Mouse (Mus musculus): ENCODE data around the gene Xpo5.
A peak's percentile ranks its signal among the peaks of the same experiment; 100 is the strongest.

The Xpo5 gene

GRCm38 (mm10) chr17:46202421-46203071 is at the start of gene Xpo5, which contains the start of gene Polh:
Gene Xpo5, plus strand, starts transcription at chr17:46202782.
Gene Polh, minus strand, starts transcription at chr17:46202645.
- DNase-seq (ENCODE audit: low read depth), result peak; percentile 84

DNA sequence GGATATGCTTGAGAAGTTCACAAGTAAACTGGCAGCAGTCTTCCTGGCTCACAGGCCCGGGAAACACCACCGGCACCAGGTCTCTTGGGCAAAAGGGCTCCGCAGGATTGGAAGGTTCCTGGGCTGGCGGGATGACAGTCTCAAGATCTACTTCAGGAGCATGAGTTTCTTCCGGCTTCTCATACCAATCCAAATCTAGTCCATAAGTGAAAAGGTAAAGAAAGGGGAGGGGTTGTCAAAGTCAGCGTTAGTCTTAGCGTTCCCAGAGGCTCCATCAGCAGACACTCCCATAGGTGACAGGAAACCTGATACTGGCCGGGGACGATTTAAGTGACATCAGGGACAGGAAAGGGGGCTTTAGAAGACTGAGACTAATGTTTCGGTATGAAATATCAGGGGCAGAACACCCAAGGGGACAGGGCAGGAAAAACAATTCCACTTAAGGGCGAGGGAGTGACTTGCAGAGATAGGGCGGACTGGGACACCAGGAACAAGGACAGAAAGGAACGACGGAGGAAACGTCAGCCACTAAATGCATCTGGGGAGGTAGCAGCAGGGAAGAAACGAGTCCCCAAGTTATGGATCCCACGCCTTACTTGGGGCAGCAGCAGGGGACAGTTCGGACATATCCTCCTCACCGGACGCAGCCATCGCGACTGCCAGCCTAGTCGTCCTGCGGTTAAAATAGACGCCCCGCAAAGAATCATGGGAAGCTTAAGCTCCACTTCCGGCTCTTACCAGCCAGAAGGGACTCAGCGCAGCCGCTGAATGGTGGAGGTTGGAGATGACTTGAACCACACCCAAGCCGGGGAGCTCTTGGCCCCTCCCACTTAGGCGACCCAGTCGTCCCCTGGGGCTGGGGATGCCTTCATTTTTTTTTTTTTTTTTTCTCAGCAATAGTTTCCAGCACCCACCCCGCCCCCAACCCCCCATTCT is 49.5 kb upstream of the Xpo5 start, which contains the start of gene Mad2l1bp:
Gene Mad2l1bp (minus strand): TSS at position 707 of the 936 bp plus-strand sequence.
- DNase-seq (ENCODE audit: low read depth), result peak; percentile 90

DNA sequence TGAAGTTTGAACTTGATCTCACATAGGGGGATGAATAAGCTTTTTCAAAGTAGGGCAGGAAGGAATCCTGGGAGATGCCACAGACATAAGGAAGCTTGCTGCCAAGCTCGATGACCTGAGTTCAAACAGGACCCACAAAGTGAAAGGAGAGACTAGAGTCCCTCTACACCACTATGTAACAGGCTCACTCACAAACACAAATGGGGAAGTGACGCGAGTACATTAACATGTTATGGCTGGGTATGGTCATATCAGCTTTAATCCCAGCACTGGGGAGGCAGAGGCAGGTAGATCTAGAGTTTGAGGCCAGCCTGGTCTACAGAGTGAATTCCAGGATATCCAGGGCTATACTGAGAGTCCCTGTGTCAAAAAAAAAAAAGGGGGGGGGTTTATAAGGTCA is 48.2 kb upstream of the Xpo5 start:
- no peak for DNase-seq (ENCODE audit: low read depth)

DNA sequence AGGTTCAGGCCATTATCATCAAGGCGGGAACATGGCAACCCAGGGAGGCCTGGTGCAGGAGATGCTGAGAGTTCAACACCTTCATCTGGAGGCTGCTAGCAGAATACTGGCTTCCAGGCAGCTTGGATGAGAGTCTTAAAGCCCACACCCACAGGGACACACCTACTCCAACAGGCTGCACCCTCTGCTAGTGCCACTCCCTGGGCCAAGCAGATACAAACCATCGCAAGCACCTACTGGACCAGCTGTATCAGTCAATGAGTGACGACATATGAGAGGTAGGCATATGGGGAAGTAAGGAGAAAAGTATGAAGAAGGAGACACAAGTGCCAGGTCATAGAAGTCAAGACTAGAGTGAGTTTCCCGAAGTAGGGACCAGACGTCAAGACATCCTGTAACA is 45.9 kb upstream of the Xpo5 start:
- no peak for DNase-seq (ENCODE audit: low read depth)

DNA sequence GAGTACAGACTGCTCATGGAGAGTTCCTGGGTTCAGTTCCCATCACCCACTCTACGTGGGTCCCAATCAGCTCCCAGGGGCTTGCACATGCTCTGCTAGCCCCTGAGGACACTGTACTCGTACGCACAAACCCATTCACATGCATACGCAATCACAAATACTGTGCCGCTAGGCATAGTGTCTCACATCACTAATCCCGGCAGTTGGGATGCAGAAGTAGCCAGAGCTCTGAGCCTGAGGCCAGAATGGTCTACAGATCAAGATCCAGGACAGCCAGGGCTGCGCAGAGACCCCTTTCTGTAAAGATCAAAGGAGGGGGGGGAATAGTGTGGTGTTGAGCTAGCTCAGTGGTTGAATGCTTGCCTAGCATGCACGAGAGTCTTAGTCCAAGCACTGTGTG is 45.5 kb upstream of the Xpo5 start:
- no peak for DNase-seq (ENCODE audit: low read depth)

- DNase-seq (ENCODE audit: low read depth), result no peak
Measured at GRCm38 (mm10) chr17:46159236-46159635, 43.3 kb upstream of the Xpo5 start.

DNA sequence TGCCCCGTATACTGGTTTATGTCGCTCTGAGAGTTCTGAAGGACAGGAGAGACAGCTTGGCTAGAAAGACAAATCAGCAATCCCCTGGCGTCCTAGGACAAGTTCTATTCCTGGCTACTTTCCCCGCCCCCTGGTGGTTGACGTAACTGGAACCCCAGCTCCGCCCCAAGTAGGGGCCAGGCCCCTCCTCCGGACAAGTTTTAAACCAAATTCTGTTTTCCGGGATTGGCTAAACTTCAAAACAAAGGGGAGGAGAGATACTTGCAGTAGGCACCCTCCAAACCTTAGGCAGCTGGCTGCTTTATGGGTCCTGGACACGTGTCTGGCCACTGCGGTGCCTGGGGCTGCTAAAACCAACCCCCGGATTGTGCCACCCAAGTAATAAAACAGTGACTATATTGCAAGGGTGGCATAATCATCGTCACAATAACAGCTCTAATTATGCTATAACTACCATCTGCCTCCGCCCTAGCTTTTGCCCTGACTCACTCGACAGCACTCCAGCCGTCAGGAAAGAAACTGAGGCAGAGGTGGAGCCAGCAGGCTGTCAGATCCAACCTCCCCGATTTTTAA is 42.4 kb upstream of the Xpo5 start:
- peak; percentile 94 for DNase-seq (ENCODE audit: low read depth)

GRCm38 (mm10) chr17:46160686-46161085 is 41.9 kb upstream of the Xpo5 start, which contains the start of gene Gtpbp2:
Gene Gtpbp2, plus strand, starts transcription at chr17:46161032.
- DNase-seq (ENCODE audit: low read depth), result peak; percentile 96

GRCm38 (mm10) chr17:46161179-46161578 is 41.4 kb upstream of the Xpo5 start:
- no peak for DNase-seq (ENCODE audit: low read depth)

- no peak for DNase-seq (ENCODE audit: low read depth)
Measured at GRCm38 (mm10) chr17:46161710-46162109, 40.9 kb upstream of the Xpo5 start.

DNA sequence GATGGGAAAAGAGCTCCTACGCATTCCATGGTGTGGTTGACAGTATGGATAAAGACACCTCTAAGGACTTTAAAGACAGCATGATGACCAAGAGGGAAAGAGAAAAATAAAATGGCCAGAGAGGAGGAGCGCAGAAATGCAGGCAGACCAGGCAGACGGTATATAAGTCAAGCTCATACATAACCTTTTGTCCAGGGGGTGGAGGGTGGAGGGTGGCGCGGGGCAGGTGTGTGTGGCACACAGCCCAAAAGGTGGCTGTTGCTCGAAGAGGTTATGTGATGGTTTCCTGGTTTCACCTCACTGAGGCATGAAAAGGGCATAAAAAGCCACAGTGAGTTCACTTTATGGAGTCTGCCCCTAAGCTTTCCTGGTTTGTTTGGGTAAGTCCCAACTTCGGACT is 40.0 kb upstream of the Xpo5 start:
- DNase-seq (ENCODE audit: low read depth), result no peak

DNA sequence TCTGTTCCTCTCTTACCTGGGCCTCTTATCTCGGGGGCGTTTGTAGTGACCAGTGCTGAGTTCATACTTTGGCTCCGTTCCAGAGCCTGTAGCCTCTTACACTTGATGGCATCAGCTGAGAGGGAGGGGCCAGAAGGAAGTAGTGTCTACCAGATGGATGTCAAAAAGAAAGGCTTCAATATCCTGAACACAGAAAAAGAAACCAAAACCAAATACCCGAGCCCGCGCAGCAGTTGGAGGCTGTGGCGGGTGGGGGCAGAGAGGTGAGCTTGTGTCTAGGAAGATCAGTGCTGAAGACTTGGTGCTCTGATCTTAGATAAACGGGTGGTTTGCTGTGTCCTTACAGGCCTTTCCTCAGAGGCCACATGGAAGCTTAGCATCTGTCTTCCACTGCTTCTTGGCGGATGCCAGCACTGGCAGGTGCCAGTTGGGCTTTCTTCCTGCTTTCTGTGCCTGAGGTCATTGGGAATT is 39.6 kb upstream of the Xpo5 start:
- DNase-seq (ENCODE audit: low read depth), result no peak

- DNase-seq (ENCODE audit: low read depth), result no peak
Measured at GRCm38 (mm10) chr17:46164301-46164700, 38.3 kb upstream of the Xpo5 start.

GRCm38 (mm10) chr17:46164791-46165190 is 37.8 kb upstream of the Xpo5 start:
- DNase-seq (ENCODE audit: low read depth), result no peak

DNA sequence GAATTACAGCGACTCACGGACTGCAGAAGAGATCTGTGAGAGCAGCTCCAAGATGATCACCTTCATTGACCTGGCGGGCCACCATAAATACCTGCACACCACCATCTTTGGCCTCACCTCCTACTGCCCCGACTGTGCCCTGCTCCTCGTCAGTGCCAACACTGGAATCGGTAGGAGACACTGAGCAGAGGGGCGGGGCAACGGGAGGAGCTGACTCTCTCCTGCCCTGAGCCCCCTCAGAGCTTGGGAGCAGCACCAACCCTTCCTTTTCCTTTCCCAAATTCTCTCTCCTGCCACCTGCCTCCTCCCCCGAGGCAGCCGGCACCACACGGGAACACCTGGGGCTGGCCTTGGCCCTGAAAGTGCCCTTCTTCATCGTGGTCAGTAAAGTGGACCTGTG is 37.1 kb upstream of the Xpo5 start:
- no peak for DNase-seq (ENCODE audit: low read depth)

- no peak for DNase-seq (ENCODE audit: low read depth)
Measured at GRCm38 (mm10) chr17:46166270-46166669, 36.3 kb upstream of the Xpo5 start.

- no peak for DNase-seq (ENCODE audit: low read depth)
Measured at GRCm38 (mm10) chr17:46167014-46167413, 35.6 kb upstream of the Xpo5 start.

- DNase-seq (ENCODE audit: low read depth), result no peak
Measured at GRCm38 (mm10) chr17:46168318-46168717, 34.3 kb upstream of the Xpo5 start.

DNA sequence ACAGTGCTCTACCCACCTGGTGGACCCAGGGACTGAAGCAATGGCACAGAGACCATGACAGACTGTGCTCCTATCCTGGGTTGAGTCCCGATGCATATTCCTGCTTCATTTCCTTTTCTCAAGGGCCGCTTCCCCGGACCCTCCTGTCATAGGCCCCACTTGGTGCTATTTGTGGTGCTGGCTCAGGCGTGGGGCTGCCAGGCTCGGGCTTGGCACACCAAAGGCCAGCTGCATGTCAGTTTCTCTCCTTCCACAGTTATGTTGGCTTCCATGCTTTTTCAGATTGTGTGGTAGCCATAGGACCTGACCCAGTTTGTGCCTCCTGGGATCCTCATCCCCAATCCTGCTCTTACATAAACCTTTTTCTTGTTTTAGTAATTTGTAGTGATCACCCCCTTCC is 33.8 kb upstream of the Xpo5 start:
- DNase-seq (ENCODE audit: low read depth), result no peak

DNA sequence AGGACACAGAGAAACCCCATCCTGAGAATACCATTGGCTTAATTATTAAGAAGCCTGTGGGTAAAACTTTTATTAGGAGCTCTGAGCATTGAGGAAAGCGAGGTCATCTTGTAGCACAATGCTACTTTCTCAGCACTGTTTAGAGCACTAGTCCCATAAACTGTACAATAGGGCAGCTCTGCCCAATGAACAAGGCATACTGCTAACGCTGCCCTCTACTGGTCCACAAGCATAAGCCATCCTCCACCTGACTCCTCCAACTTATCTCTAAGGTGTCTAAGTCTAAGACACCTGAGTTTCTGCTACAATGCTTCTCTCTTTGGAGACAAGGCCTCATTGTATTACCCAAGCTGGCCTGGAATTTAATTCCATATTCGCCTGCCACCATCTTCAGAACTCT is 32.0 kb upstream of the Xpo5 start:
- DNase-seq (ENCODE audit: low read depth), result no peak

GRCm38 (mm10) chr17:46182273-46182672 is 20.3 kb upstream of the Xpo5 start:
- no peak for DNase-seq (ENCODE audit: low read depth)

DNA sequence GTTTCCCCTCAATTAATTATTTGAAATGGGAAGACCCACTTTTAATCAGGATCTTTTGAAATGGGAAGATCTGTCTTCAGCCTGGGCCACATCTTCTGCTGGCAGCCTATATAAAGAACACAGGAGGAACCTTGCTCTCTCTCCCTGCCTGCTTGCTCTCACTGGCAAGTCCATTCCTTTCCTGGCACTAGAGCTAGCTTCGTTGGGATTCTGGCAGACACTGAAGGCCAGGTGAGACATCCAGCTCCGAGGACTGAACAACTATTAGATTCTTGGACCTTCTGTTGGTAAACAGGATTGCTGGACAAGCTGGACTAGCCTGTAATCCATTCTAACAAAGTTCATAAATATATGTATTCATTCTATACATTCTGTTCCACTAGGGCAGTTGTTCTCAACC is 13.8 kb upstream of the Xpo5 start:
- no peak for DNase-seq (ENCODE audit: low read depth)

GRCm38 (mm10) chr17:46201151-46201550 is 1.4 kb upstream of the Xpo5 start:
- DNase-seq (ENCODE audit: low read depth), result no peak

Data from c-Kit-positive CD71-negative TER-119-negative erythroid progenitor cells, embryonic 14.5 days (primary cell).